Mouse (Mus musculus) ES-Bruce4 (cell line): ENCODE measurements around the gene Rtraf. TPM values are rescaled to one million over a fixed set of nuclear protein-coding genes. Genes with fewer than 3 reads are reported as not detected.
A peak's percentile ranks its signal among the peaks of the same experiment; 100 is the strongest.

ENCODE experiments used
- H3K27ac ChIP-seq: 2 replicates; pipeline ENCODE4 v1.5.1; 2012; ENCODE audit warnings: low read length, inconsistent platforms; ENCODE audit not compliant: insufficient read depth
- H3K27me3 ChIP-seq: 2 replicates; pipeline ENCODE4 v1.6.1; 2012; ENCODE audit warnings: mild to moderate bottlenecking, low read length, inconsistent platforms; ENCODE audit not compliant: control insufficient read depth, poor library complexity, insufficient read depth, severe bottlenecking
- H3K36me3 ChIP-seq: 2 replicates; pipeline ENCODE4 v1.6.1; 2012; ENCODE audit warnings: inconsistent platforms, mild to moderate bottlenecking, low read length, moderate library complexity; ENCODE audit not compliant: control insufficient read depth, poor library complexity, insufficient read depth, severe bottlenecking
- H3K4me1 ChIP-seq: one replicate; pipeline ENCODE4 v1.8.1; 2011; ENCODE audit warnings: low read length; ENCODE audit not compliant: control insufficient read depth, insufficient read depth
- H3K4me3 ChIP-seq: 2 replicates; pipeline ENCODE4 v1.5.1; 2011; ENCODE audit warnings: low read depth, mild to moderate bottlenecking, low read length
- H3K9ac ChIP-seq: 2 replicates; pipeline ENCODE4 v1.6.1; 2012; ENCODE audit warnings: low read depth, mild to moderate bottlenecking, inconsistent platforms; ENCODE audit not compliant: poor library complexity, severe bottlenecking
- H3K9me3 ChIP-seq: replicated peaks from 2 replicates; pipeline ENCODE4 v1.6.1; 2012; ENCODE audit warnings: mild to moderate bottlenecking, low read length, inconsistent platforms; ENCODE audit not compliant: control insufficient read depth, poor library complexity, insufficient read depth, severe bottlenecking
- CTCF ChIP-seq: IDR thresholded peaks from one replicate; pipeline ENCODE4 v1.8.1; 2011; ENCODE audit warnings: low read depth, low read length
- EP300 ChIP-seq: IDR thresholded peaks from 2 replicates; pipeline ENCODE4 v1.6.1; 2011; ENCODE audit warnings: low read depth, low read length; ENCODE audit not compliant: insufficient read depth
- POLR2A ChIP-seq: IDR thresholded peaks from one replicate; pipeline ENCODE4 v1.8.1; 2011; ENCODE audit warnings: low read length; ENCODE audit not compliant: insufficient read depth
- polyA plus RNA-seq: library from polyadenylated mRNA; stranded (reverse); fragments of >200 nt; gene quantifications from 2 replicates; pipeline ENCODE4 v1.2.4, GENCODE M21; 2011; ENCODE audit warnings: low read depth; ENCODE audit not compliant: missing spikeins, insufficient read depth, insufficient read length

Rtraf gene
- polyA plus RNA-seq, 1 experiment, result 246 TPM

GRCm38 (mm10) chr14:19825481-19825880, 1.9 kb upstream of the Rtraf start:
- Histone ChIP-seq H3K9ac (no peak overlapping the region), H3K36me3 (peaks cover 12% of the 10 kb centered on the region), H3K4me3 (no peak overlapping the region), H3K4me1 (no peaks in the 10 kb centered on the region), H3K27me3 (no peaks in the 10 kb centered on the region), H3K27ac (no peak overlapping the region), H3K9me3 (no peaks in the 10 kb centered on the region)
- TF ChIP-seq EP300 (no peak), CTCF (no peak), POLR2A (no peak)

DNA sequence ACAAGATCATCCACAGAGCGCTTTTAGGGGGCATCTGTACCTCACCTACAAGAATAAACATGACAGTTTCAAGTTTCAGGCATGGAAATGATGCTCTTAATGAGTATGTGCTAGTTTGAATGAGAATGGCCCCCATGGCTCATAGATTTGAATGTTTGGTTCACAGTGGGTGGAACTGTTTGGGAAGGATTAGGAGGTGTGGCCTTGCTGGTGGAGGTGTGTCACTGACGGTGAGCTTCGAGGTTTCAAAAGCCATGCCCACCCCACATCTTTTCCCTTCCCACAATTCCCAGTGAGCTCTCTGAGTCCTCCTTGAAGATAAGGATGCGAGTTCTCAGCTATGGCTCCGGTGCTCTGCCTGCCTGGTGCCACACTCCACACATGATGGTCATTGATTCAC, 1.9 kb downstream of the Rtraf start:
- no peaks in the 10 kb centered on the region for H3K4me1 ChIP-seq
- no peaks in the 10 kb centered on the region for H3K27me3 ChIP-seq
- H3K4me3 ChIP-seq, result no peak overlapping the region
- H3K9ac ChIP-seq, result no peak overlapping the region
- no peak overlapping the region for H3K27ac ChIP-seq
- H3K9me3 ChIP-seq, result no peaks in the 10 kb centered on the region
- TF ChIP-seq EP300 (no peak), CTCF (no peak), POLR2A (no peak)
- H3K36me3 ChIP-seq, result peaks cover 41% of the 10 kb centered on the region

- Histone ChIP-seq H3K9me3 (no peaks in the 10 kb centered on the region), H3K27ac (no peak overlapping the region), H3K9ac (no peak overlapping the region), H3K36me3 (peaks cover 72% of the 10 kb centered on the region), H3K4me1 (no peaks in the 10 kb centered on the region), H3K27me3 (no peaks in the 10 kb centered on the region), H3K4me3 (no peak overlapping the region)
- TF ChIP-seq EP300, result no peak
- TF ChIP-seq CTCF, result peak; percentile 60
- TF ChIP-seq POLR2A, result no peak
Observed at GRCm38 (mm10) chr14:19817949-19818348, 5.7 kb downstream of the Rtraf start.

GRCm38 (mm10) chr14:19813061-19813460, 10.6 kb downstream of the Rtraf start:
- Histone ChIP-seq H3K4me1 (no peaks in the 10 kb centered on the region), H3K9me3 (no peaks in the 10 kb centered on the region), H3K36me3 (peaks cover 64% of the 10 kb centered on the region), H3K9ac (no peak overlapping the region), H3K27me3 (no peaks in the 10 kb centered on the region), H3K4me3 (no peak overlapping the region), H3K27ac (no peak overlapping the region)
- TF ChIP-seq EP300, result no peak
- TF ChIP-seq CTCF, result no peak
- TF ChIP-seq POLR2A, result no peak

GRCm38 (mm10) chr14:19809934-19810333, 13.7 kb downstream of the Rtraf start:
- Histone ChIP-seq H3K4me1 (no peaks in the 10 kb centered on the region), H3K4me3 (no peak overlapping the region), H3K27me3 (no peaks in the 10 kb centered on the region), H3K36me3 (peaks cover 51% of the 10 kb centered on the region), H3K9ac (no peak overlapping the region), H3K27ac (no peak overlapping the region), H3K9me3 (no peaks in the 10 kb centered on the region)
- TF ChIP-seq POLR2A, result no peak
- no peak for TF ChIP-seq CTCF
- no peak for TF ChIP-seq EP300

DNA sequence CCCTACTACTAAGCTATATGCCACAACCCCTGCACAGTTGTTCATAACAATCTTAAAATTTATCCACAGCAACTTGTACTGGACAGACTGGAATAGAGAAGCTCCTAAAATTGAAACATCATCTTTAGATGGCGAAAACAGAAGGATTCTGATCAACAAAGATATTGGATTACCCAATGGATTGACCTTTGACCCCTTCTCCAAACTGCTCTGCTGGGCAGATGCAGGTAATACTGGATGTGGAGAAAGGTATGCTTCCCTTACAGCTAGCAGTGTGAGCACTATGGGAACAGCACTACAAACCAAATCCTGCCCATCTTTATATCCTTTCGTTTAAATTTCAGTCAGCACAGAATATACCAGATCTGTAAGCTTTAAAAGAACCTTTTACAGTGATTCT, 15.8 kb downstream of the Rtraf start:
- H3K36me3 ChIP-seq, result peaks cover 39% of the 10 kb centered on the region
- H3K27me3 ChIP-seq, result no peaks in the 10 kb centered on the region
- H3K27ac ChIP-seq, result no peak overlapping the region
- H3K9me3 ChIP-seq, result no peaks in the 10 kb centered on the region
- no peak overlapping the region for H3K4me3 ChIP-seq
- TF ChIP-seq POLR2A (no peak), CTCF (no peak), EP300 (no peak)
- no peak overlapping the region for H3K9ac ChIP-seq
- peaks cover 4% of the 10 kb centered on the region for H3K4me1 ChIP-seq
